Mouse (Mus musculus): Measurements from ENCODE around the gene Pepd. TPM values are rescaled to one million over a fixed set of nuclear protein-coding genes. Genes with fewer than 3 reads are reported as not detected.
A peak's percentile ranks its signal among the peaks of the same experiment; 100 is the strongest.

Gene Pepd
- polyA plus RNA-seq, 1 experiment from 2014 or later: 58.4 TPM

- Histone ChIP-seq H3K9ac (ENCODE audit: low read length) (peak overlapping the region; percentile 14; the same call in 1 of the 2 replicates), H3K27ac (ENCODE audit: low read depth, low read length) (peak overlapping the region; percentile 86), H3K4me3 (ENCODE audit: low read depth, low read length) (no peak overlapping the region), H3K4me1 (replicated peaks; ENCODE audit: control insufficient read depth, insufficient read depth, low read length) (peaks cover 19% of the 10 kb centered on the region), H3K4me2 (ENCODE audit: low read depth, low read length, severe bottlenecking) (no peak overlapping the region), H3K27me3 (ENCODE audit: control insufficient read depth, insufficient read depth, low read length) (no peaks in the 10 kb centered on the region), H3K9me3 (ENCODE audit: control insufficient read depth, low read length) (peaks cover 4% of the 10 kb centered on the region; the same call in 1 of the 2 replicates), H3K36me3 (ENCODE audit: control insufficient read depth, insufficient read depth, low read length) (peaks cover 4% of the 10 kb centered on the region; the same call in 1 of the 2 replicates)
- DNase-seq (ENCODE audit: low spot score): no peak
- ATAC-seq (replicated peaks; ENCODE audit: low FRiP score): peak; percentile 42
- 10% methylated on average over 6 of the region's 7 CpGs for WGBS
Observed at GRCm38 (mm10) chr7:34938636-34939261, 26.6 kb downstream of the Pepd start.

- peaks cover 4% of the 10 kb centered on the region; the same call in 1 of the 2 replicates for H3K9me3 ChIP-seq (ENCODE audit: control insufficient read depth, low read length)
- no peak overlapping the region for H3K4me2 ChIP-seq (ENCODE audit: low read depth, low read length, severe bottlenecking)
- no peaks in the 10 kb centered on the region for H3K27me3 ChIP-seq (ENCODE audit: control insufficient read depth, insufficient read depth, low read length)
- peaks cover 4% of the 10 kb centered on the region; the same call in 1 of the 2 replicates for H3K36me3 ChIP-seq (ENCODE audit: control insufficient read depth, insufficient read depth, low read length)
- no peak overlapping the region for H3K4me3 ChIP-seq (ENCODE audit: low read depth, low read length)
- peak overlapping the region; percentile 86 for H3K27ac ChIP-seq (ENCODE audit: low read depth, low read length)
- H3K4me1 ChIP-seq (replicated peaks; ENCODE audit: control insufficient read depth, insufficient read depth, low read length): peaks cover 19% of the 10 kb centered on the region
- DNase-seq (ENCODE audit: low spot score) (peak; percentile 67), ATAC-seq (replicated peaks; ENCODE audit: low FRiP score) (peak; percentile 75)
- peak overlapping the region; percentile 1 for H3K9ac ChIP-seq (ENCODE audit: low read length)
- WGBS: 17% methylated on average over 14 of the region's 14 CpGs
Observed at GRCm38 (mm10) chr7:34939262-34939951, 27.2 kb downstream of the Pepd start.

GRCm38 (mm10) chr7:34939952-34940312, 27.8 kb downstream of the Pepd start:
- H3K4me1 ChIP-seq (replicated peaks; ENCODE audit: control insufficient read depth, insufficient read depth, low read length): peaks cover 19% of the 10 kb centered on the region
- peaks cover 4% of the 10 kb centered on the region; the same call in 1 of the 2 replicates for H3K36me3 ChIP-seq (ENCODE audit: control insufficient read depth, insufficient read depth, low read length)
- peak overlapping the region; percentile 29; the same call in 1 of the 2 replicates for H3K9ac ChIP-seq (ENCODE audit: low read length)
- no peak overlapping the region for H3K4me2 ChIP-seq (ENCODE audit: low read depth, low read length, severe bottlenecking)
- no peak overlapping the region for H3K4me3 ChIP-seq (ENCODE audit: low read depth, low read length)
- peak overlapping the region; percentile 86 for H3K27ac ChIP-seq (ENCODE audit: low read depth, low read length)
- no peaks in the 10 kb centered on the region for H3K27me3 ChIP-seq (ENCODE audit: control insufficient read depth, insufficient read depth, low read length)
- ATAC-seq (replicated peaks; ENCODE audit: low FRiP score): peak; percentile 51
- DNase-seq (ENCODE audit: low spot score): peak; percentile 63
- 13% methylated on average over 7 of the region's 7 CpGs for WGBS
- peaks cover 4% of the 10 kb centered on the region; the same call in 1 of the 2 replicates for H3K9me3 ChIP-seq (ENCODE audit: control insufficient read depth, low read length)

GRCm38 (mm10) chr7:34943581-34944123, 31.5 kb downstream of the Pepd start:
- no peaks in the 10 kb centered on the region for H3K9me3 ChIP-seq (ENCODE audit: control insufficient read depth, low read length)
- H3K36me3 ChIP-seq (ENCODE audit: control insufficient read depth, insufficient read depth, low read length): no peaks in the 10 kb centered on the region
- H3K4me3 ChIP-seq (ENCODE audit: low read depth, low read length): no peak overlapping the region
- ATAC-seq (replicated peaks; ENCODE audit: low FRiP score) (no peak), DNase-seq (ENCODE audit: low spot score) (no peak)
- 78% methylated on average over 4 of the region's 4 CpGs for WGBS
- H3K27ac ChIP-seq (ENCODE audit: low read depth, low read length): no peak overlapping the region
- H3K27me3 ChIP-seq (ENCODE audit: control insufficient read depth, insufficient read depth, low read length): no peaks in the 10 kb centered on the region
- H3K4me1 ChIP-seq (replicated peaks; ENCODE audit: control insufficient read depth, insufficient read depth, low read length): peaks cover 18% of the 10 kb centered on the region
- H3K4me2 ChIP-seq (ENCODE audit: low read depth, low read length, severe bottlenecking): no peak overlapping the region
- no peak overlapping the region for H3K9ac ChIP-seq (ENCODE audit: low read length)

GRCm38 (mm10) chr7:34946269-34946925, 34.2 kb downstream of the Pepd start:
- no peak overlapping the region for H3K4me2 ChIP-seq (ENCODE audit: low read depth, low read length, severe bottlenecking)
- ATAC-seq (replicated peaks; ENCODE audit: low FRiP score) (peak; percentile 51), DNase-seq (ENCODE audit: low spot score) (no peak)
- 54% methylated on average over 7 of the region's 7 CpGs for WGBS
- H3K4me1 ChIP-seq (replicated peaks; ENCODE audit: control insufficient read depth, insufficient read depth, low read length): no peaks in the 10 kb centered on the region
- no peaks in the 10 kb centered on the region for H3K27me3 ChIP-seq (ENCODE audit: control insufficient read depth, insufficient read depth, low read length)
- H3K9me3 ChIP-seq (ENCODE audit: control insufficient read depth, low read length): no peaks in the 10 kb centered on the region
- no peak overlapping the region for H3K9ac ChIP-seq (ENCODE audit: low read length)
- H3K4me3 ChIP-seq (ENCODE audit: low read depth, low read length): no peak overlapping the region
- no peaks in the 10 kb centered on the region for H3K36me3 ChIP-seq (ENCODE audit: control insufficient read depth, insufficient read depth, low read length)
- H3K27ac ChIP-seq (ENCODE audit: low read depth, low read length): no peak overlapping the region

- Histone ChIP-seq H3K4me3 (ENCODE audit: low read depth, low read length) (no peak overlapping the region), H3K9ac (ENCODE audit: low read length) (no peak overlapping the region), H3K27ac (ENCODE audit: low read depth, low read length) (no peak overlapping the region), H3K36me3 (ENCODE audit: control insufficient read depth, insufficient read depth, low read length) (no peaks in the 10 kb centered on the region), H3K9me3 (ENCODE audit: control insufficient read depth, low read length) (no peaks in the 10 kb centered on the region), H3K4me2 (ENCODE audit: low read depth, low read length, severe bottlenecking) (no peak overlapping the region), H3K27me3 (ENCODE audit: control insufficient read depth, insufficient read depth, low read length) (no peaks in the 10 kb centered on the region), H3K4me1 (replicated peaks; ENCODE audit: control insufficient read depth, insufficient read depth, low read length) (no peaks in the 10 kb centered on the region)
- DNase-seq (ENCODE audit: low spot score) (no peak), ATAC-seq (replicated peaks; ENCODE audit: low FRiP score) (no peak)
- WGBS: 90% methylated on average over 9 of the region's 9 CpGs
Observed at GRCm38 (mm10) chr7:34954548-34954947, 42.4 kb downstream of the Pepd start.

GRCm38 (mm10) chr7:34955295-34955694, 43.1 kb downstream of the Pepd start:
- DNase-seq (ENCODE audit: low spot score) (no peak), ATAC-seq (replicated peaks; ENCODE audit: low FRiP score) (no peak)
- Histone ChIP-seq H3K4me3 (ENCODE audit: low read depth, low read length) (no peak overlapping the region), H3K27me3 (ENCODE audit: control insufficient read depth, insufficient read depth, low read length) (no peaks in the 10 kb centered on the region), H3K9me3 (ENCODE audit: control insufficient read depth, low read length) (no peaks in the 10 kb centered on the region), H3K4me1 (replicated peaks; ENCODE audit: control insufficient read depth, insufficient read depth, low read length) (no peaks in the 10 kb centered on the region), H3K27ac (ENCODE audit: low read depth, low read length) (no peak overlapping the region), H3K36me3 (ENCODE audit: control insufficient read depth, insufficient read depth, low read length) (no peaks in the 10 kb centered on the region), H3K9ac (ENCODE audit: low read length) (no peak overlapping the region), H3K4me2 (ENCODE audit: low read depth, low read length, severe bottlenecking) (no peak overlapping the region)
- 92% methylated on average over 3 of the region's 3 CpGs for WGBS

GRCm38 (mm10) chr7:34957138-34957537, 45.0 kb downstream of the Pepd start:
- H3K27ac ChIP-seq (ENCODE audit: low read depth, low read length): no peak overlapping the region
- DNase-seq (ENCODE audit: low spot score) (no peak), ATAC-seq (replicated peaks; ENCODE audit: low FRiP score) (no peak)
- H3K9ac ChIP-seq (ENCODE audit: low read length): no peak overlapping the region
- no peaks in the 10 kb centered on the region for H3K4me1 ChIP-seq (replicated peaks; ENCODE audit: control insufficient read depth, insufficient read depth, low read length)
- no peaks in the 10 kb centered on the region for H3K27me3 ChIP-seq (ENCODE audit: control insufficient read depth, insufficient read depth, low read length)
- no peak overlapping the region for H3K4me3 ChIP-seq (ENCODE audit: low read depth, low read length)
- no peaks in the 10 kb centered on the region for H3K9me3 ChIP-seq (ENCODE audit: control insufficient read depth, low read length)
- 87% methylated on average over 8 of the region's 8 CpGs for WGBS
- no peaks in the 10 kb centered on the region for H3K36me3 ChIP-seq (ENCODE audit: control insufficient read depth, insufficient read depth, low read length)
- H3K4me2 ChIP-seq (ENCODE audit: low read depth, low read length, severe bottlenecking): no peak overlapping the region
